Mouse (Mus musculus) forebrain, embryonic 11.5 days (tissue): ENCODE measurements at regions not wholly inside any gene's neighbourhood (a gene's known extent, or its start where the extent isn't known, plus 50 kb on each side); places are given as distances from the start of the nearest gene placed in this dataset.

Source experiments
- ATAC-seq: fragments of 200-750 bp; cut with Nextera tagmentation; replicated peaks from 2 replicates; pipeline ENCODE4 v1.8.0; 2017; ENCODE audit warnings: moderate TSS enrichment; ENCODE audit not compliant: low FRiP score
- DNase-seq: peaks from one replicate; pipeline ENCODE4 v3.0.0-alpha.2; 2017; ENCODE audit warnings: low spot score
- H3K27ac ChIP-seq: fragments of 300-500 bp; sonication (generic); 2 replicates; pipeline ENCODE4 v1.5.1; 2014; ENCODE audit warnings: low read depth, low read length
- H3K27me3 ChIP-seq: fragments of 300-500 bp; sonication (generic); 2 replicates; pipeline ENCODE4 v1.6.1; 2014; ENCODE audit warnings: mild to moderate bottlenecking, low read length, mixed read lengths; ENCODE audit not compliant: control insufficient read depth, insufficient read depth
- H3K36me3 ChIP-seq: fragments of 300-500 bp; sonication (generic); 2 replicates; pipeline ENCODE4 v1.6.1; 2014; ENCODE audit warnings: mild to moderate bottlenecking, low read length, moderate library complexity, mixed read lengths; ENCODE audit not compliant: control insufficient read depth, insufficient read depth
- H3K4me1 ChIP-seq: fragments of 300-500 bp; sonication (generic); replicated peaks from 2 replicates; pipeline ENCODE4 v1.6.1; 2014; ENCODE audit warnings: low read length, mixed read lengths; ENCODE audit not compliant: control insufficient read depth, insufficient read depth
- H3K4me2 ChIP-seq: fragments of 300-500 bp; sonication (generic); 2 replicates; pipeline ENCODE4 v1.6.1; 2014; ENCODE audit warnings: low read depth, mild to moderate bottlenecking, low read length, moderate library complexity, mixed read lengths; ENCODE audit not compliant: severe bottlenecking
- H3K4me3 ChIP-seq: fragments of 300-500 bp; sonication (generic); 2 replicates; pipeline ENCODE4 v1.5.1; 2014; ENCODE audit warnings: low read depth, low read length
- H3K9ac ChIP-seq: fragments of 300-500 bp; sonication (generic); 2 replicates; pipeline ENCODE4 v1.6.1; 2014; ENCODE audit warnings: low read length
- H3K9me3 ChIP-seq: fragments of 300-500 bp; sonication (generic); 2 replicates; pipeline ENCODE4 v1.6.1; 2016; ENCODE audit warnings: low read length, mixed read lengths; ENCODE audit not compliant: control insufficient read depth
- WGBS: fragments of 180-500 bp; shearing (Covaris S2); extraction: QIAGEN DNeasy Blood & Tissue Kit; methylation state at CpG from one replicate; pipeline ENCODE4 v1.1.7; 2014; 5-methylcytosine and 5-hydroxymethylcytosine counted together

- Histone ChIP-seq H3K9ac (no peak overlapping the region), H3K4me1 (no peaks in the 10 kb centered on the region), H3K27ac (no peak overlapping the region), H3K9me3 (no peaks in the 10 kb centered on the region), H3K4me3 (no peak overlapping the region), H3K4me2 (no peak overlapping the region), H3K27me3 (no peaks in the 10 kb centered on the region), H3K36me3 (no peaks in the 10 kb centered on the region)
- 76% methylated on average over 3 of the region's 3 CpGs for WGBS
- DNase-seq (no peak), ATAC-seq (no peak)
Measured at GRCm38 (mm10) chr8:49845575-49845974, 1001.8 kb upstream of the Tenm3 start.

- Histone ChIP-seq H3K4me3 (no peak overlapping the region), H3K36me3 (no peaks in the 10 kb centered on the region), H3K4me2 (no peak overlapping the region), H3K27me3 (no peaks in the 10 kb centered on the region), H3K27ac (no peak overlapping the region), H3K4me1 (no peaks in the 10 kb centered on the region), H3K9me3 (no peaks in the 10 kb centered on the region), H3K9ac (no peak overlapping the region)
- ATAC-seq = no peak
- DNase-seq = no peak
Measured at GRCm38 (mm10) chr8:49831970-49832369, 988.2 kb upstream of the Tenm3 start.

DNA sequence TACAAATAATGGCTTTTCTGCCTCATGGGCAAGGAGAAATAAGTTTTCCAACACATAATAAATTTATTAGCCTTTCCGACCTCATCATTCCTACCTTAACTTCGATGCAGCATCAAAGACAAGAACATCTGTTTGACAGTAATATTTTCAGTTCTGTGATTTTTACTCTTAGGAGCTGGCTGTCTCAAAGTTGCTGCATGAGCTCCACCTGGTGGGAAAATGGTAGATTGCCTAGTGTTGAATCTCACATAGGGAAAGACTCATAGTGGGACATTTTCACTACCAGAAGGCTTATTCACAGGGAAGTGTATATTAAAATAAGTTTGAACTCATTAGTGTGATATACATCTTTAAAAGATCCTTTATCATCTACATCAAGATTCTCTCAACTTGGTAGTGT is 985.6 kb upstream of the Tenm3 start:
- no peak for ATAC-seq
- no peaks in the 10 kb centered on the region for H3K4me1 ChIP-seq

DNA sequence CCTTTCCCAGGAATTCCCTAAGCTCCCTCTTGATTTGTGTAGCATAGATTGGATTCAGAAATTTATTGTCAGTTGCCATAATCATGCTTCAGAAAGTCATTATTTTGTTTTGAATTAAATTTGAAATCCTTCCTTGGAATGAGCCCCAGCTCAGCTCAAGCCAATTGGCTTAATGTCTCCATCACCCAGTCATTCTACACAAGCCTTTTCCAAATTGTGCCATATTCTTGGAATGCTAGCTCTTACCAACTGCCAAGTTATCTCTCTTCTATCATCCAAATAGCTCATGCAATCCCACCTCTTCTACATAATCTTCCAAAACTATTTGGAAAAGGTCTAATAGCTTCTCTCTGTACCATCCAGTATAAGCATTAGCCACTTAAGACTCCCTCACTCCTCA is 982.5 kb upstream of the Tenm3 start:
- H3K9me3 ChIP-seq = no peaks in the 10 kb centered on the region
- ATAC-seq (no peak), DNase-seq (no peak)
- H3K27ac ChIP-seq = no peak overlapping the region
- no peak overlapping the region for H3K4me2 ChIP-seq
- H3K27me3 ChIP-seq = no peaks in the 10 kb centered on the region
- no peaks in the 10 kb centered on the region for H3K36me3 ChIP-seq
- no peaks in the 10 kb centered on the region for H3K4me1 ChIP-seq
- no peak overlapping the region for H3K9ac ChIP-seq
- H3K4me3 ChIP-seq = no peak overlapping the region

More for the DNA sequence above, 985.6 kb upstream of the Tenm3 start:
- no peaks in the 10 kb centered on the region for H3K27me3 ChIP-seq
- no peaks in the 10 kb centered on the region for H3K36me3 ChIP-seq
- H3K4me3 ChIP-seq = no peak overlapping the region
- no peak overlapping the region for H3K27ac ChIP-seq
- H3K4me2 ChIP-seq = no peak overlapping the region
- no peak overlapping the region for H3K9ac ChIP-seq
- peak; percentile 49 for DNase-seq
- H3K9me3 ChIP-seq = no peaks in the 10 kb centered on the region
- WGBS = 34% methylated on average over 2 of the region's 2 CpGs

DNA sequence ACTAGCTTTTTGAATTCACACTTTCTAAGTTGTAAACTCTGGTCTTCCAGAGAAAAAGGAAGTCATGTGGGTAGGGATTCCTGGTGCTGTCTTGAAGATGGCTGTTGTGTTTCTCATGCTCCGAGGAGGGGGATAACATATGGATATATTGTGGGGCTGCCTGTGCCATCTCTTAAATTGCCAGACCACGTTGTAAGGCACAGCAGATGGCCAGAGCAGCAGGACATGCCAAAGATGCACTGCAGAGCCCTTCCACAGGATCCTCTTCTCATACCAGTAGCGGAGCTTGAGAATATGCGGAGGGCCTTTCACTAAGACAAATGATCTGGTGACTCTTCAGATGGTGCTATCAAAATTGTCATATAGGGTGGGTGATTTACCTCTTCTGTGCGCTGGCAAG is 981.2 kb upstream of the Tenm3 start:
- Histone ChIP-seq H3K36me3 (no peaks in the 10 kb centered on the region), H3K9ac (no peak overlapping the region), H3K4me2 (no peak overlapping the region), H3K9me3 (no peaks in the 10 kb centered on the region), H3K27ac (no peak overlapping the region), H3K4me1 (no peaks in the 10 kb centered on the region), H3K4me3 (no peak overlapping the region), H3K27me3 (no peaks in the 10 kb centered on the region)
- ATAC-seq (no peak), DNase-seq (no peak)
- WGBS = 86% methylated on average over 5 of the region's 5 CpGs

GRCm38 (mm10) chr8:49822791-49823190 is 979.0 kb upstream of the Tenm3 start:
- H3K27ac ChIP-seq = no peak overlapping the region
- no peak for ATAC-seq
- 74% methylated on average over 2 of the region's 2 CpGs for WGBS

DNA sequence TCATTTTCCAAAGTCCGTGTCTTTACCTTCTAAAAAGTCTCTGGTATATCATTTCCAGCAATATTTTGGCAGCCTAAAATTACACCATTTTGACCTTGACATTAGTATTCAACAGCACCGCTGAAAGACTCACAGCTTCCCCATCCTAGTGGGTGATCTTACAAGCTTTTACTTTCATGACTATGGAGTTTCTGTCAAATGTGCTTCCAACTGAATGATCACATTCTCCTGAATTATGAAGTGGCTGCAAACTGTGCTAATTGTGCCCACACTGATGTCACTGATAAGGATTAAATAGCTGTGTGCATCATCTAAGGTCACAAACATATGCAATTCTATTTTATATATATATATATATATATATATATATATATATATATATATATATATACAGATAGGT is 955.5 kb upstream of the Tenm3 start:
- Histone ChIP-seq H3K27me3 (no peaks in the 10 kb centered on the region), H3K9me3 (no peaks in the 10 kb centered on the region), H3K4me1 (0 out of 2 replicates have a peak, but pooled peaks cover 2% of the 10 kb centered on the region), H3K9ac (no peak overlapping the region), H3K27ac (no peak overlapping the region), H3K4me3 (no peak overlapping the region), H3K4me2 (no peak overlapping the region), H3K36me3 (no peaks in the 10 kb centered on the region)
- no peak for ATAC-seq
- 76% methylated on average over 2 of the region's 2 CpGs for WGBS
- no peak for DNase-seq

More at GRCm38 (mm10) chr8:49822791-49823190, 979.0 kb upstream of the Tenm3 start:
- Histone ChIP-seq H3K36me3 (no peaks in the 10 kb centered on the region), H3K27me3 (no peaks in the 10 kb centered on the region), H3K9ac (no peak overlapping the region), H3K4me1 (no peaks in the 10 kb centered on the region), H3K4me3 (no peak overlapping the region), H3K4me2 (no peak overlapping the region), H3K9me3 (no peaks in the 10 kb centered on the region)
- DNase-seq = no peak

- WGBS = 40% methylated on average over 3 of the region's 3 CpGs
- DNase-seq (no peak), ATAC-seq (no peak; the same call in 1 of the 2 replicates)
- Histone ChIP-seq H3K4me1 (0 out of 2 replicates have a peak, but pooled peaks cover 2% of the 10 kb centered on the region), H3K27me3 (no peaks in the 10 kb centered on the region), H3K9ac (no peak overlapping the region), H3K4me2 (no peak overlapping the region), H3K27ac (no peak overlapping the region), H3K9me3 (no peaks in the 10 kb centered on the region), H3K36me3 (no peaks in the 10 kb centered on the region), H3K4me3 (no peak overlapping the region)
Measured at GRCm38 (mm10) chr8:49796741-49797140, 953.0 kb upstream of the Tenm3 start.

GRCm38 (mm10) chr8:49794491-49794890 is 950.7 kb upstream of the Tenm3 start:
- H3K4me3 ChIP-seq = no peak overlapping the region
- no peak overlapping the region for H3K9ac ChIP-seq
- 92% methylated on average over 1 of the region's 1 CpGs for WGBS
- no peak overlapping the region for H3K4me2 ChIP-seq
- 0 out of 2 replicates have a peak, but pooled peaks cover 2% of the 10 kb centered on the region for H3K4me1 ChIP-seq
- no peaks in the 10 kb centered on the region for H3K27me3 ChIP-seq
- no peak for DNase-seq
- no peaks in the 10 kb centered on the region for H3K9me3 ChIP-seq
- ATAC-seq = no peak
- no peaks in the 10 kb centered on the region for H3K36me3 ChIP-seq
- no peak overlapping the region for H3K27ac ChIP-seq
